Mouse (Mus musculus): ENCODE data around the gene Camkk1.

- no peak for TF ChIP-seq CTCF (IDR thresholded peaks at IDR 0.05)
- TF ChIP-seq POLR2A (IDR thresholded peaks at IDR 0.05; ENCODE audit: insufficient read depth, low read depth, low read length) = no peak
These were observed 57.9 kb downstream of the Camkk1 start for GRCm38 (mm10) chr11:73076733-73077132.

Data from heart, adult 2 months (tissue).